Mouse (Mus musculus): ENCODE measurements at regions not wholly inside any gene's neighbourhood (a gene's known extent, or its start where the extent isn't known, plus 50 kb on each side); places are given as distances from the start of the nearest gene placed in this dataset.
"Not testable (repeated sequence)": the region's sequence is repeated elsewhere in the genome, so short reads cannot be mapped to it uniquely, and the experiment has no call there.

DNA sequence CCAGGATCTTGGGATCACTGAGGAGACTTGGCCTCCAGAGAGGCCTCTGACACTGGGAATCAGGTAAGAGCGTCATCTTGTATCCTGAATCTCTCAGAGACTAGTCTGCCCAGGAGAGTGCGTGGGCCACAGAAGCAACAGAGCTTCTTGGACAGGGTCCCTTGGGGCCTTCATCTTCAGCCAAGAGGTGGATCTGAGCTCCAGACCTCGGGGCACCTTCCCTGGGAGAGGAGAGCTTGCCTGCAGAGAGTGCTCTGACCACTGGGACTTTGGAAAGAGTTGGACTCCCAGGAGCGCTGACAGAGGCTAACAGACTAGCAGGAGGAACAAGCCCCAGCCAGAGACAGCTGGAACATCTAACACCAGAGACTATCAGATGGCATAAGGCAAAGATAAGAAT lies 73.9 kb upstream of the Gm15319 start:
- H3K27ac ChIP-seq; H3K36me3 ChIP-seq; H3K27me3 ChIP-seq; H3K9ac ChIP-seq; H3K4me3 ChIP-seq; H3K4me2 ChIP-seq (replicated peaks); H3K4me1 ChIP-seq; H3K9me3 ChIP-seq (replicated peaks); ATAC-seq (ENCODE audit: low FRiP score): not testable (repeated sequence)
- 62% methylated on average over 4 of the region's 4 CpGs for WGBS

DNA sequence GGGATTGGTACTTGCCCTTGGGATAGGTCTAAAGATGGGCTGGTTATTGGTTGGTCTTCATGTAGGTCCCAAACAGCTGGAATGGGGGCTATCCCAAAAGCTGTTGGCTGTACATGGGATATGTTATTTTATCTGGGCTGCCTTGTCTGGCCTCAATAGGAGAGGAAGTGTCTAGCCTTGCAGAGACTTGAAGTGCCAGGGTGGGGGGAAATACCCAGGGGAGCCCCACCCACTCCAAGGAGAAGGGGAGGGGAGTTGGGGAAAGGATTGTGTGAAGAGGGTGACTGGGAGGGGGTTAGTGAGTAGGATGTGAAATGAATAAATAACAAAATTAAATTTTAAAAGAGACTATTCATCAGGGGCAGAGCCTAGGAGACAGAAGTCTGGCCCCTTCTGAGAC lies 70.2 kb upstream of the Gm15319 start:
- H3K4me2 ChIP-seq (replicated peaks); ATAC-seq (ENCODE audit: low FRiP score); H3K9ac ChIP-seq; H3K9me3 ChIP-seq (replicated peaks); H3K4me3 ChIP-seq; H3K27me3 ChIP-seq; H3K4me1 ChIP-seq; H3K36me3 ChIP-seq; H3K27ac ChIP-seq: not testable (repeated sequence)

DNA sequence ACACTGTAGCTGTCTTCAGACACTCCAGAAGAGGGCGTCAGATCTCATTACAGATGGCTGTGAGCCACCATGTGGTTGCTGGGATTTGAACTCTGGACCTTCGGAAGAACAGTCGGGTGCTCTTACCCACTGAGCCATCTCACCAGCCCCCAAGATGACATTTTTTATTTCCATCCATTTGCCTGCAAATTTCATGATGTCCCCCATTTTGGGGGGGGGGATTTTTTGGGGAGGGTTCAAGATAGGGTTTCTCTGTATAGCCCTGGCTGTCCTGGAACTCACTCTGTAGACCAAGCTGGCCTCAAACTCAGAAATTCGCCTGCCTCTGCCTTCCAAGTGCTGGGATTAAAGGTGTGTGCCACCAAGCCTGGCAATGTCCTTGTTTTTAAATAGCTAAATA lies 66.5 kb upstream of the Gm15319 start:
- 58% methylated on average over 4 of the region's 4 CpGs for WGBS
- H3K4me2 ChIP-seq (replicated peaks); H3K9ac ChIP-seq; ATAC-seq (ENCODE audit: low FRiP score); H3K36me3 ChIP-seq; H3K27ac ChIP-seq; H3K27me3 ChIP-seq; H3K9me3 ChIP-seq (replicated peaks); H3K4me3 ChIP-seq; H3K4me1 ChIP-seq: not testable (repeated sequence)

DNA sequence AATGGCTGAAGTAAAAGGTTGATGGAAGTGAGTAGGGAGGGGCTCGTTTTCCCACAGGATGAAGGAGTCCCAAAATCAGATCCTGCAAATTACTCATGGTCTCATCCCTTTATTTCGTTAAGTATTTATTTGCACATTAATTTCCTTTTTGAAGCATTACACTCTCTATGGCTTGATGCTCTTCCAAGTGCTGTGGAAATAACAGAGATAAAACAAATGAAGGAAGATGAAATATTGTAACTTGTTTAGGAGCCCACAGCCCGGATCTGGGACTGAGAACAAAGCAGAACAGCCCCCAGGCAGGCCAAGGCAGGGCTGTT lies 61.9 kb upstream of the Gm15319 start:
- not testable (repeated sequence) for H3K27me3 ChIP-seq; H3K36me3 ChIP-seq; H3K4me1 ChIP-seq; H3K9ac ChIP-seq; ATAC-seq (ENCODE audit: low FRiP score); H3K4me2 ChIP-seq (replicated peaks); H3K9me3 ChIP-seq (replicated peaks); H3K27ac ChIP-seq
- 42% methylated on average over 3 of the region's 3 CpGs for WGBS
- H3K4me3 ChIP-seq = peak overlapping the region; percentile 48

DNA sequence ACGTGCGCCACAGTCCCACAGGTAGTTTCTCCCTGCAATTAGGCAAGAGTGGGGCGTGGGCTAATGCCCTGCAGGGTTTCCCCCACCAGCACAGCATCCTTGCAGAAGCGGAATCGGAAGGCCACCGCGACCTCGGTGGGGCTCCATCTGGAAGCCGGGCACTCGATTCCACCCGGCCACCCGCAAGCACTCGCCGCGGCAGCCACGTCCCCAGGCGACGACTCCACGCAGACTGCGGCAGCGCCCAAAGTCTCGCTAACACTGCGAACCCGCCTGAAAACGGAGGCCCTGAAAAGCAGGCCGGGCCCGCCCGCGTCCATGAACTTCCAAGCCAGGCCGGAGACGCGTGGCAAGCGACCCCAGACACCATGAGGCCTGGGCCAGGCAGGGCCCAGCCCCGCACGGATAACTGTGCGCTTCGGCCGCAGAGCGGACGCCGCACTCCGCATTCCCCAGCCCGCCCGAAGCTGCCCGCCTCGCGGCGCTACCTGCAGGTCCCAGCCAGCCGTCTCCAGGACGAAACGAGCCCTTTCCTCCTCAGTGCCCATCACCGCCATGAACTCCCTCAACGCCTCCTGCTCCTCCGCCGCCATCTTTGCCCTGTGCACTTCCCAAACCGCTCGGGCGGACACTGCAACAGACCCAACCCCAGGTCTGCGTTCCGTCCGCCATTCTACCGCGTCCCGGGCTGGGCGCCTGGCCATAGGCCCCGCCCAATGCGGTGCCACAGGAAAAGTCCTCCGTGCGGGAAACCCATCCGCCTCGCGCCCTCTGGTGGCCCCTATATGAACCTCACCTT lies 61.3 kb upstream of the Gm15319 start:
- H3K27ac ChIP-seq; H3K9me3 ChIP-seq (replicated peaks); H3K4me1 ChIP-seq; H3K36me3 ChIP-seq; H3K27me3 ChIP-seq: not testable (repeated sequence)
- peak; percentile 100 for ATAC-seq (ENCODE audit: low FRiP score)
- Histone ChIP-seq H3K9ac (peak overlapping the region; percentile 69), H3K4me3 (peak overlapping the region; percentile 48), H3K4me2 (replicated peaks) (peak overlapping the region; percentile 33)
- 7% methylated on average over 70 of the region's 72 CpGs for WGBS

DNA sequence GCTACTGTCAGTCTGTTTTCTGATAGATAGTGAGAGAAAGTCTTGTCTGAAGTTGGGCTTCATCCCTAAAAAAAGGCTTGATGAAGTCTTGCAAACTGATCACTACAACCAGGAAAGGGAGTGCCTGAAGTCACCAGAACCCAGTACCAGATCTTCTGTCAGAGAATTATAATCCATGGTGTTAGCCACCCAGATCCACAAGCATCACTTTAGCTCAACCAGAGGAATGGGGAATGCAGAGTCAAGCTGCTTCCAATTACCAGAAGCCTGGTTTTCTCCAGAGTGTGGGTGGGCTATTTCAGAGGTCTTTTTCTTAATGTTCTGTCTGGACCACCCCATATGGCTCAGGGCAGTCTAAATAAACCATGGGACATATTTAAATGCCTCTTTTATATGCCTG lies 57.8 kb upstream of the Gm15319 start:
- H3K27ac ChIP-seq, H3K9ac ChIP-seq: not testable (repeated sequence)

More for the DNA sequence above, 57.8 kb upstream of the Gm15319 start:
- H3K4me3 ChIP-seq; H3K4me1 ChIP-seq; H3K27me3 ChIP-seq; ATAC-seq (ENCODE audit: low FRiP score); H3K9me3 ChIP-seq (replicated peaks); H3K4me2 ChIP-seq (replicated peaks); H3K36me3 ChIP-seq: not testable (repeated sequence)
